Mouse (Mus musculus): ENCODE measurements around the gene Gm15091.
"Not testable (repeated sequence)": the region's sequence is repeated elsewhere in the genome, so short reads cannot be mapped to it uniquely, and the experiment has no call there.

Gm15091 gene

DNA sequence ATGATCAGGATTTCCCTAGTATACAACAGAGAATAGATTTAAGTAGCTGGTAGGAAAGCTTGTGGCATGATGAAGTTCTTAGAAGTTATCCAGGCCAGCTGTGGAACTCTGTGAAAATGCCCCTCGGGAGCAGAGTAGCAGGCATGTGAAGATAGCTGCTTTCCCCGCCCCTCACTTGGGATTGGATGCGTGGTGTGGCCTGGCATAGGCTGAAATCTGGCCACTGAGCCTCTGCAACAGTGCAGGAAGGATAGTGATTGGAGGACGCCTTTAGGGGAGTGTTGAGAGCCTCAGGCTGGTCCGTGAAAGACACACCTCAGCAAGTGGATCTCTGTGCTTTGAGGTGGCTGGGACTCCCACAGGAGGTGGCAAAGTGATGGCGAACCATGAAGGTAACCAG, at the start of gene Gm15091:
TSS of gene Gm15091 (plus strand) at position 301 of the 400 bp plus-strand sequence.
- DNase-seq (ENCODE audit: low spot score in 2 of 2) = not testable (repeated sequence)
